Mouse (Mus musculus): Measurements from ENCODE around the gene Tsen54. TPM values are rescaled to one million over a fixed set of nuclear protein-coding genes. Genes with fewer than 3 reads are reported as not detected.

Tsen54 gene
- 39.1 and 41.7 TPM in 2 replicates for polyA plus RNA-seq (2016; fragmentation: Nextera tagmentation; extraction: Ambion mirVana)

- WGBS: under 1% methylated on average over 82 of the region's 84 CpGs
- Histone ChIP-seq H3K9me3 (no peaks in the 10 kb centered on the region), H3K4me3 (peak within 1 kb of the TSS; percentile 95), H3K27me3 (ENCODE audit: insufficient read depth, poor library complexity, severe bottlenecking) (no peaks in the 10 kb centered on the region), H3K27ac (peak within 1 kb of the TSS; percentile 93), H3K4me1 (peaks cover 52% of the 10 kb centered on the region), H3K36me3 (peaks cover 55% of the 10 kb centered on the region)
- DNase-seq (ENCODE audit: low spot score): peak; percentile 93
These were observed at the start of gene Tsen54 for GRCm38 (mm10) chr11:115814605-115815450. Gene Tsen54, plus strand, starts transcription at chr11:115814724.

GRCm38 (mm10) chr11:115765103-115765606, 49.4 kb upstream of the Tsen54 start, which contains the start of gene Tmem94:
Gene Tmem94, plus strand, starts transcription at chr11:115765433.
- H3K9me3 ChIP-seq: no peaks in the 10 kb centered on the region
- under 1% methylated on average over 32 of the region's 32 CpGs for WGBS
- H3K27me3 ChIP-seq (ENCODE audit: insufficient read depth, poor library complexity, severe bottlenecking): no peaks in the 10 kb centered on the region
- H3K27ac ChIP-seq: peak within 1 kb of the TSS; percentile 100
- H3K36me3 ChIP-seq: 0 out of 2 replicates have a peak, but pooled peaks cover 7% of the 10 kb centered on the region
- peaks cover 30% of the 10 kb centered on the region for H3K4me1 ChIP-seq
- peak within 1 kb of the TSS; percentile 93 for H3K4me3 ChIP-seq
- DNase-seq (ENCODE audit: low spot score): peak; percentile 99

GRCm38 (mm10) chr11:115765607-115766141, 48.9 kb upstream of the Tsen54 start:
- peak overlapping the region; percentile 100 for H3K27ac ChIP-seq
- peak; percentile 84 for DNase-seq (ENCODE audit: low spot score)
- no peaks in the 10 kb centered on the region for H3K27me3 ChIP-seq (ENCODE audit: insufficient read depth, poor library complexity, severe bottlenecking)
- H3K36me3 ChIP-seq: 0 out of 2 replicates have a peak, but pooled peaks cover 7% of the 10 kb centered on the region
- no peaks in the 10 kb centered on the region for H3K9me3 ChIP-seq
- 1% methylated on average over 34 of the region's 34 CpGs for WGBS
- H3K4me1 ChIP-seq: peaks cover 35% of the 10 kb centered on the region
- H3K4me3 ChIP-seq: peak overlapping the region; percentile 93

GRCm38 (mm10) chr11:115766356-115766943, 48.1 kb upstream of the Tsen54 start:
- Histone ChIP-seq H3K9me3 (no peaks in the 10 kb centered on the region), H3K4me1 (peaks cover 36% of the 10 kb centered on the region), H3K36me3 (0 out of 2 replicates have a peak, but pooled peaks cover 7% of the 10 kb centered on the region), H3K27me3 (ENCODE audit: insufficient read depth, poor library complexity, severe bottlenecking) (no peaks in the 10 kb centered on the region), H3K4me3 (peak overlapping the region; percentile 93), H3K27ac (peak overlapping the region; percentile 100)
- WGBS: 35% methylated on average over 13 of the region's 13 CpGs
- DNase-seq (ENCODE audit: low spot score): no peak

GRCm38 (mm10) chr11:115766981-115767380, 47.5 kb upstream of the Tsen54 start:
- DNase-seq (ENCODE audit: low spot score): no peak
- H3K9me3 ChIP-seq: no peaks in the 10 kb centered on the region
- H3K27me3 ChIP-seq (ENCODE audit: insufficient read depth, poor library complexity, severe bottlenecking): no peaks in the 10 kb centered on the region
- H3K4me3 ChIP-seq: peak overlapping the region; percentile 93
- peak overlapping the region; percentile 100 for H3K27ac ChIP-seq
- 0 out of 2 replicates have a peak, but pooled peaks cover 7% of the 10 kb centered on the region for H3K36me3 ChIP-seq
- WGBS: 85% methylated on average over 8 of the region's 8 CpGs
- H3K4me1 ChIP-seq: peaks cover 36% of the 10 kb centered on the region

- peak overlapping the region; percentile 85 for H3K27ac ChIP-seq
- H3K4me3 ChIP-seq: no peak overlapping the region
- peaks cover 36% of the 10 kb centered on the region for H3K4me1 ChIP-seq
- peaks cover 14% of the 10 kb centered on the region for H3K36me3 ChIP-seq
- no peaks in the 10 kb centered on the region for H3K9me3 ChIP-seq
- no peak for DNase-seq (ENCODE audit: low spot score)
- no peaks in the 10 kb centered on the region for H3K27me3 ChIP-seq (ENCODE audit: insufficient read depth, poor library complexity, severe bottlenecking)
- WGBS: 86% methylated on average over 3 of the region's 3 CpGs
These were observed 45.6 kb upstream of the Tsen54 start for GRCm38 (mm10) chr11:115768896-115769295.

- Histone ChIP-seq H3K4me3 (no peak overlapping the region), H3K36me3 (peaks cover 22% of the 10 kb centered on the region), H3K27ac (peak overlapping the region; percentile 90; the same call in 1 of the 2 replicates), H3K9me3 (no peaks in the 10 kb centered on the region), H3K27me3 (ENCODE audit: insufficient read depth, poor library complexity, severe bottlenecking) (no peaks in the 10 kb centered on the region), H3K4me1 (peaks cover 62% of the 10 kb centered on the region)
- no peak for DNase-seq (ENCODE audit: low spot score)
- WGBS: 48% methylated on average over 4 of the region's 4 CpGs
These were observed 39.9 kb upstream of the Tsen54 start for GRCm38 (mm10) chr11:115774653-115775052.

GRCm38 (mm10) chr11:115775821-115776665, 38.5 kb upstream of the Tsen54 start:
- 47% methylated on average over 18 of the region's 18 CpGs for whole genome bisulfite sequencing
- H3K4me3 ChIP-seq: 0 out of 2 replicates have a peak overlapping the region, but pooled peaks have one; percentile 6
- peaks cover 65% of the 10 kb centered on the region for H3K4me1 ChIP-seq
- peak overlapping the region; percentile 90 for H3K27ac ChIP-seq
- H3K36me3 ChIP-seq: peaks cover 25% of the 10 kb centered on the region
- no peaks in the 10 kb centered on the region for H3K9me3 ChIP-seq
- H3K27me3 ChIP-seq (ENCODE audit: insufficient read depth, poor library complexity, severe bottlenecking): no peaks in the 10 kb centered on the region
- no peak for DNase-seq (ENCODE audit: low spot score)

- H3K4me3 ChIP-seq: peak overlapping the region; percentile 24; the same call in 1 of the 2 replicates
- no peaks in the 10 kb centered on the region for H3K9me3 ChIP-seq
- H3K27ac ChIP-seq: peak overlapping the region; percentile 90
- peaks cover 66% of the 10 kb centered on the region for H3K4me1 ChIP-seq
- H3K36me3 ChIP-seq: peaks cover 32% of the 10 kb centered on the region
- H3K27me3 ChIP-seq (ENCODE audit: insufficient read depth, poor library complexity, severe bottlenecking): no peaks in the 10 kb centered on the region
- 74% methylated on average over 9 of the region's 9 CpGs for WGBS
- DNase-seq (ENCODE audit: low spot score): no peak
These were observed 37.6 kb upstream of the Tsen54 start for GRCm38 (mm10) chr11:115776954-115777353.

GRCm38 (mm10) chr11:115777487-115778335, 36.8 kb upstream of the Tsen54 start:
- no peaks in the 10 kb centered on the region for H3K9me3 ChIP-seq
- H3K4me1 ChIP-seq: peaks cover 68% of the 10 kb centered on the region
- no peak for DNase-seq (ENCODE audit: low spot score)
- peak overlapping the region; percentile 90 for H3K27ac ChIP-seq
- H3K4me3 ChIP-seq: no peak overlapping the region
- 89% methylated on average over 17 of the region's 17 CpGs for WGBS
- H3K27me3 ChIP-seq (ENCODE audit: insufficient read depth, poor library complexity, severe bottlenecking): no peaks in the 10 kb centered on the region
- peaks cover 32% of the 10 kb centered on the region for H3K36me3 ChIP-seq

- 5% methylated on average over 9 of the region's 9 CpGs for WGBS
- Histone ChIP-seq H3K9me3 (no peaks in the 10 kb centered on the region), H3K27ac (peak overlapping the region; percentile 90), H3K4me3 (peak overlapping the region; percentile 41), H3K36me3 (peaks cover 32% of the 10 kb centered on the region), H3K4me1 (peaks cover 77% of the 10 kb centered on the region), H3K27me3 (ENCODE audit: insufficient read depth, poor library complexity, severe bottlenecking) (no peaks in the 10 kb centered on the region)
- peak; percentile 95 for DNase-seq (ENCODE audit: low spot score)
These were observed 35.4 kb upstream of the Tsen54 start for GRCm38 (mm10) chr11:115779038-115779571.

Measured in heart, embryonic 10.5 days (tissue).